Mouse (Mus musculus): ENCODE results near the gene Neurl4. TPM values are rescaled to one million over a fixed set of nuclear protein-coding genes. Genes with fewer than 3 reads are reported as not detected.
A peak's percentile ranks its signal among the peaks of the same experiment; 100 is the strongest.
"Not testable (repeated sequence)": the region's sequence is repeated elsewhere in the genome, so short reads cannot be mapped to it uniquely, and the experiment has no call there.

Neurl4 gene
- polyA plus RNA-seq, 1 experiment from 2014 or later = 12.5 TPM

DNA sequence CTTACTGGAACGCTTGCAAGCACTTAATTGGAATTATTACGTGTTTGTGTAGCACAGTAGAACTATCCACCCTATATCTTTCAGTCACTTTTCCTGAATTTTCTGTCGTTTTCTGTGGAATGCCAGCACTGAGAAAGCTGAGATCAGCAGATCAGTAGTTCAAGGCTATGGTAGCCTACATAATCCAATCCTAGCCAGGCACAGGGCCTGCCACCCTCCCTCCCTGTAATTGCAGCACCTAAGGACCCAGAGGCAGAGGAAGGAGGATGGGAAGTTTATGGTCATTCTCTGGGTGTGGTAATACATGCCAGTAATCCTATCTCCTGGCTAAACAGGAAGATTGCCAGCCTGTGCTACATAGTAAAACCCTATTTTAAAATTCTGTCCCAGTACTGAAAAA lies 21.9 kb downstream of the Neurl4 start:
- peaks cover 4% of the 10 kb centered on the region; the same call in 1 of the 2 replicates for H3K4me1 ChIP-seq (ENCODE audit: insufficient read depth)
- 0 out of 2 replicates have a peak overlapping the region, but pooled peaks have one; percentile 21 for H3K27ac ChIP-seq (ENCODE audit: low read depth)
- no peaks in the 10 kb centered on the region for H3K27me3 ChIP-seq (ENCODE audit: insufficient read depth, low read length)
- DNase-seq (no peak), ATAC-seq (ENCODE audit: insufficient read depth) (no peak)
- H3K36me3 ChIP-seq (ENCODE audit: insufficient read depth) = peaks cover 18% of the 10 kb centered on the region
- H3K4me2 ChIP-seq = peak overlapping the region; percentile 67
- no peak for TF ChIP-seq CTCF (IDR thresholded peaks at IDR 0.05; ENCODE audit: low read depth)
- peak overlapping the region; percentile 13 for H3K9ac ChIP-seq
- 55% methylated on average over 3 of the region's 3 CpGs for WGBS
- H3K4me3 ChIP-seq (ENCODE audit: low read depth, low read length) = peak overlapping the region; percentile 97; the same call in 1 of the 2 replicates
- H3K9me3 ChIP-seq (ENCODE audit: low read depth, low read length) = no peaks in the 10 kb centered on the region

GRCm38 (mm10) chr11:69927501-69927900 lies 26.6 kb downstream of the Neurl4 start:
- H3K27ac ChIP-seq (ENCODE audit: low read depth) = no peak overlapping the region
- H3K27me3 ChIP-seq (ENCODE audit: insufficient read depth, low read length) = no peaks in the 10 kb centered on the region
- H3K36me3 ChIP-seq (ENCODE audit: insufficient read depth) = no peaks in the 10 kb centered on the region
- H3K9ac ChIP-seq = no peak overlapping the region
- no peak overlapping the region for H3K4me3 ChIP-seq (ENCODE audit: low read depth, low read length)
- no peak overlapping the region for H3K4me2 ChIP-seq
- TF ChIP-seq CTCF (IDR thresholded peaks at IDR 0.05; ENCODE audit: low read depth) = no peak
- WGBS = 92% methylated on average over 2 of the region's 2 CpGs
- H3K9me3 ChIP-seq (ENCODE audit: low read depth, low read length) = no peaks in the 10 kb centered on the region
- ATAC-seq (ENCODE audit: insufficient read depth) (no peak), DNase-seq (no peak)
- no peaks in the 10 kb centered on the region for H3K4me1 ChIP-seq (ENCODE audit: insufficient read depth)

- H3K4me3 ChIP-seq (ENCODE audit: low read depth, low read length) = no peak overlapping the region
- no peaks in the 10 kb centered on the region; the same call in 1 of the 2 replicates for H3K4me1 ChIP-seq (ENCODE audit: insufficient read depth)
- no peak for TF ChIP-seq CTCF (IDR thresholded peaks at IDR 0.05; ENCODE audit: low read depth)
- DNase-seq = no peak
- no peak overlapping the region for H3K27ac ChIP-seq (ENCODE audit: low read depth)
- H3K4me2 ChIP-seq = no peak overlapping the region
- ATAC-seq (ENCODE audit: insufficient read depth) = no peak
- H3K9me3 ChIP-seq (ENCODE audit: low read depth, low read length) = no peaks in the 10 kb centered on the region
- H3K27me3 ChIP-seq (ENCODE audit: insufficient read depth, low read length) = peaks cover 1% of the 10 kb centered on the region; the same call in 1 of the 2 replicates
- H3K36me3 ChIP-seq (ENCODE audit: insufficient read depth) = no peaks in the 10 kb centered on the region
- no peak overlapping the region for H3K9ac ChIP-seq
- WGBS = 19% methylated on average over 4 of the region's 4 CpGs
These were observed 28.8 kb downstream of the Neurl4 start for GRCm38 (mm10) chr11:69929712-69930111.

- H3K4me1 ChIP-seq (ENCODE audit: insufficient read depth); H3K4me3 ChIP-seq (ENCODE audit: low read depth, low read length); H3K9ac ChIP-seq; DNase-seq; H3K4me2 ChIP-seq; H3K27me3 ChIP-seq (ENCODE audit: insufficient read depth, low read length); H3K36me3 ChIP-seq (ENCODE audit: insufficient read depth); H3K9me3 ChIP-seq (ENCODE audit: low read depth, low read length); ATAC-seq (ENCODE audit: insufficient read depth); H3K27ac ChIP-seq (ENCODE audit: low read depth): not testable (repeated sequence)
- WGBS = 83% methylated on average over 8 of the region's 8 CpGs
These were observed 29.3 kb downstream of the Neurl4 start for GRCm38 (mm10) chr11:69930176-69930575.

- Histone ChIP-seq H3K27ac (ENCODE audit: low read depth) (no peak overlapping the region), H3K9me3 (ENCODE audit: low read depth, low read length) (no peaks in the 10 kb centered on the region), H3K9ac (no peak overlapping the region), H3K4me3 (ENCODE audit: low read depth, low read length) (no peak overlapping the region), H3K4me1 (ENCODE audit: insufficient read depth) (peaks cover 2% of the 10 kb centered on the region; the same call in 1 of the 2 replicates), H3K4me2 (no peak overlapping the region), H3K36me3 (ENCODE audit: insufficient read depth) (no peaks in the 10 kb centered on the region), H3K27me3 (ENCODE audit: insufficient read depth, low read length) (peaks cover 15% of the 10 kb centered on the region)
- no peak for ATAC-seq (ENCODE audit: insufficient read depth)
- WGBS = 67% methylated on average over 3 of the region's 3 CpGs
- TF ChIP-seq CTCF (IDR thresholded peaks at IDR 0.05; ENCODE audit: low read depth) = no peak
- DNase-seq = no peak
These were observed 30.2 kb downstream of the Neurl4 start for GRCm38 (mm10) chr11:69930967-69931537.

- peaks cover 6% of the 10 kb centered on the region; the same call in 1 of the 2 replicates for H3K4me1 ChIP-seq (ENCODE audit: insufficient read depth)
- no peak overlapping the region for H3K9ac ChIP-seq
- 64% methylated on average over 8 of the region's 8 CpGs for WGBS
These were observed 30.9 kb downstream of the Neurl4 start for GRCm38 (mm10) chr11:69931769-69932168.

DNA sequence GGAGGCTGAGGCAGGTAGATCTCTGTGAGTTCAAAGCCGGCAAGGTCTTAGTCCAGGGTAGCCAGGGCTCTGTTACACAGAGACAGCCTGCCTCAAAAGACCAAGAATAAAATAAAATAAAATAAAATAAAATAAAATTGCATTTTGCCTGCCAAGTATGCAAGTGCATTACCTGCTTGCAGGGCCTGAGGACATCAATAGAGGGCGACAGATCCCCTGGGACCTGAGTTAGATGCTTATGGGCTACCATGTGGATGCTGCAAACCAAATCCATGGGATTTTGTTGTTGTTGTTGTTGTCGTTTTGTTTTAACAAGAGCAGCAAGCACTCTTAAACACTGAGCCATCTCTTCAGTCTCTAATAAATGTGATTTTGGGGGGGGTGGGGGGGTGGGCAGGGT lies 31.4 kb downstream of the Neurl4 start:
- peaks cover 6% of the 10 kb centered on the region; the same call in 1 of the 2 replicates for H3K4me1 ChIP-seq (ENCODE audit: insufficient read depth)
- H3K36me3 ChIP-seq (ENCODE audit: insufficient read depth) = no peaks in the 10 kb centered on the region
- 39% methylated on average over 3 of the region's 3 CpGs for WGBS
- no peaks in the 10 kb centered on the region for H3K9me3 ChIP-seq (ENCODE audit: low read depth, low read length)
- no peak overlapping the region for H3K4me3 ChIP-seq (ENCODE audit: low read depth, low read length)
- no peak overlapping the region for H3K27ac ChIP-seq (ENCODE audit: low read depth)
- no peak overlapping the region for H3K9ac ChIP-seq
- peaks cover 20% of the 10 kb centered on the region for H3K27me3 ChIP-seq (ENCODE audit: insufficient read depth, low read length)
- no peak for DNase-seq
- H3K4me2 ChIP-seq = no peak overlapping the region
- TF ChIP-seq CTCF (IDR thresholded peaks at IDR 0.05; ENCODE audit: low read depth) = peak; percentile 40
- ATAC-seq (ENCODE audit: insufficient read depth) = no peak

More at GRCm38 (mm10) chr11:69931769-69932168, 30.9 kb downstream of the Neurl4 start:
- H3K27ac ChIP-seq (ENCODE audit: low read depth) = no peak overlapping the region
- H3K4me2 ChIP-seq = no peak overlapping the region
- no peaks in the 10 kb centered on the region for H3K36me3 ChIP-seq (ENCODE audit: insufficient read depth)
- no peak for TF ChIP-seq CTCF (IDR thresholded peaks at IDR 0.05; ENCODE audit: low read depth)
- ATAC-seq (ENCODE audit: insufficient read depth) (no peak), DNase-seq (no peak)
- no peaks in the 10 kb centered on the region for H3K9me3 ChIP-seq (ENCODE audit: low read depth, low read length)
- H3K4me3 ChIP-seq (ENCODE audit: low read depth, low read length) = no peak overlapping the region
- peaks cover 20% of the 10 kb centered on the region for H3K27me3 ChIP-seq (ENCODE audit: insufficient read depth, low read length)

Data from lung, embryonic 14.5 days (tissue).